Mouse (Mus musculus): ENCODE data around the gene Sik3. TPM values are rescaled to one million over a fixed set of nuclear protein-coding genes. Genes with fewer than 3 reads are reported as not detected.

Sik3 gene
- 10 to 100 TPM; 20.8 to 34.2 TPM for polyA plus RNA-seq (2017; shearing (Covaris generic))

DNA sequence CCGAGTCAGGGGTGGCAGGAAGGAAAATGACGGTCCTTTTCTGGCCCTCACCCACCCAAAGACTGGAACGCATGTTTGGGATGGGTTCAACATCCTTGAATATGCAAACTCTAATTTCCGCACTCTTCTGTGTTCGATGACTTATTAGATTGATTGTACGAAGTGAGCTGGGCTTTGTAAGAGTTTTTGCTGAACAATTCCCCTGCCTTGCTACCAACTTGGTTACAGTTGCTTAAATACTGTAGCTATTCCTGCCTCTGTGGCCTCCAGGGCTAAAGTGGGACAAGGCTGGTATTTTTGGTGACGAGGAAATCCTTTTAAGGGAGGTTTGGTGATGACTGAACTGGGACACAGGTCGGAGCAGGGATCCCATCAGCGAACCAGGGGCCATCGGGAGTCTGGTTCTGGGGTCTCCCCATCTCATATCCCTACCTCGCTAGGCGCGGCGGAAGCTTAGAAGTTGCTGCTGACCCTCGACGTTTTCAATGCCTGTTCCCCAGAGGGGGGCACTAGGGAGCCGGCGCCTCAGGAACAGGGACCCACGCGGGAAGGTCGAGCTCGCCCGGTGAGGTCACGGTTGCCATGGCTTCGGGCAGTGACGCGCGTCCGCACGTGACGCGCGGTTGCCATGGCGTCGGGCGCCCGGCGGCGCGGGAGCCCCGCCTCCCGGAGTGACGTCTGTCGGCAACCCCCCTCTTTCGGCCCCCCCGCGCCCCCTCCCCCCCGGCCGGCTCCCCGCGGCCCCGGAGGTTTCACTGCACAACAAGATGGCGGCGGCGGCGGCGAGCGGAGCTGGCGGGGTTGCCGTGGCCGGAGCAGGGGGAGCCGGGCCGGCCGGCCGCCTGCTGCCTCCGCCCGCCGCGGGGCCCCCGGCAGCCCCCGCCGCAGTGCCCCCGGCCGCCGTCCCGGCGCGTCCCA, at the start of gene Sik3, which contains the start of gene Pafah1b2:
TSS of gene Sik3 (plus strand) at position 730 of the 918 bp plus-strand sequence.
TSS of gene Pafah1b2 (minus strand) at position 600 of the 918 bp plus-strand sequence.

GRCm38 (mm10) chr9:46228491-46228890, 215.9 kb downstream of the Sik3 start, which contains the start of gene Apoa1:
Apoa1 (plus strand) TSS chr9:46228580.

GRCm38 (mm10) chr9:46235596-46235648, 222.8 kb downstream of the Sik3 start, which contains the start of gene Apoc3:
Apoc3 (minus strand) TSS chr9:46235636.

DNA sequence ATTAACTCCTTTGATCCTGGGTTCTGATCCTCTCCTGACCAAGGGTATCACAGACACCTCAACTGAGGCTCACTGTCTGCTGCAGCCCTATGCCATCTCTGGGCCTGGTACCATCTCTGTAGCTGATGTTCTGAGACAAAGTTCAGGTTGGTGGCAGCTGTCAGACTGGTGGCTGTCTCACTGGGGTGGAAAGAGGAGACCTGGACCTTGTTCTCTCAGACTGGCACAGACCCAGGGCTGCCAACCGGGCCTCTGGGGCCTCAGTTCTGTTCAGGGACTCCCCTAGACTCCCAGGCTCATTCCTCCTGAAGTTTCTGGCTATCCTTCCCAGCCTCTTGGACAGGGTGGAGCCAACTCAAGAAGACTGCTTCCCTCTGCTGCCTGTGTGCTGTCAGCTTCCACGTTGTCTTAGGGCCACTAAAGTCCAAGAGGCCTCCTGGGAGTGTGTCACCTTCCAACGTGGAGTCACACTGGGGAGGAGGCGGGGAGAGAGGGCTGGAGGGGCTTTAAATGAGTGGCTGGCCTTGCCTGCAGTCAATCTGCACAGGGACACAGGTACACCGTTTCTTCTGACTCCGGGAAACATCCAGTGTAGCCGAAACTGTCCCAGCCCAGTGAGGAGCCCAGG, 228.0 kb downstream of the Sik3 start, which contains the start of gene Apoa4:
TSS of gene Apoa4 (plus strand) at position 171 of the 628 bp plus-strand sequence.

GRCm38 (mm10) chr9:46268343-46268873, 255.8 kb downstream of the Sik3 start, which contains the start of gene Apoa5:
Apoa5 (plus strand) TSS chr9:46268633.

DNA sequence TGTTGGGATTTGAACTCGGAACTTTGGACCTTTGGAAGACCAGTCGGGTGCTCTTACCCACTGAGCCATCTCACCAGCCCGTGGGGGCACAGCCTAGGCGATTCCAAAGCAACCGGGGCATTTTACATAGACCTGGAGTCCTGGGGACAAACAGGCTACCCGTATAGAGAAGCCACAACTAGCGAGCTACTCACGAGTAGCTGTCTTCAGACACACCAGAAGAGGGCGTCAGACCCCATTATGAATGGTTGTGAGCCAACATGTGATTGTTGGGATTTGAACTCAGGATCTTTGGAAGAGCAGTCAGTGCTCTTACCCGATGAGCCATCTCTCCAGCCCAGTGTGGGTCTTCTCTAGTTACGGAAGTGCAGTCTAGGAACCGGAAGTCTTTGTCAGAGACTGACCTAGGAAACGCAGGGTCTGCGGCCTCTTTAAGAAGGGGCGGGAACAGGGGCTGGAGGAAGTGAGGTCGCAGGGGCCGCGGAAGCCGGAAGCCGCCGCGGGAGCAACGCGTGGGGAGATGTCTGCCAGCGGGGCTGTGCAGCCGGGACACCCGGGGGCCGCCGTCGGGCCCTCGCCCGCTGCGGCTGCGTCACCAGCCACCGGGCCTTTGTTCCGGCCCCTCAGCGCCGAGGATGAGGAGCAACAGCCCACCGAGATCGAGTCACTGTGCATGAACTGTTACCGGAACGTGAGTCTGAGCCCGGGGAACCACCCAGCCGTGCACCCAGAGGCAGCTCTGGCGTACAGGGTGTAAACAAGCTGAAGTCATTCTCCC, 260.2 kb downstream of the Sik3 start, which contains the start of gene Zpr1:
TSS of gene Zpr1 (plus strand) at position 388 of the 778 bp plus-strand sequence.

Other genes starting within 250 kb of the Sik3 start
- gene Cep164, start 184.1 kb upstream of the Sik3 start, polyA plus RNA-seq (2017; shearing (Covaris generic)): 10 to 100 TPM; 17.1 TPM
- gene Bace1, start 174.2 kb upstream of the Sik3 start, polyA plus RNA-seq (2017; shearing (Covaris generic)): 1 to 10 TPM; 4.0 to 7.9 TPM
- 10 to 100 TPM; 40.7 to 56.3 TPM for gene Pcsk7, start 106.3 kb upstream of the Sik3 start, polyA plus RNA-seq (2017; shearing (Covaris generic))
- gene Rnf214, start 105.9 kb upstream of the Sik3 start, polyA plus RNA-seq (2017; shearing (Covaris generic)): 10 to 100 TPM; 35.3 to 38.2 TPM
- 1 to 10 TPM; 1.6 to 3.6 TPM for gene Tagln, start 76.8 kb upstream of the Sik3 start, polyA plus RNA-seq (2017; shearing (Covaris generic))
- gene Sidt2, start 57.6 kb upstream of the Sik3 start, polyA plus RNA-seq (2017; shearing (Covaris generic)): 100 to 1,000 TPM; 190 to 213 TPM
- 10 to 100 TPM; 80.7 to 82.9 TPM for gene Pafah1b2, start 130 bp upstream of the Sik3 start, polyA plus RNA-seq (2017; shearing (Covaris generic))
- gene Apoa1, start 215.8 kb downstream of the Sik3 start, polyA plus RNA-seq (2017; shearing (Covaris generic)): 1 to 10 TPM in 1 of 2 experiments, not detected in 1; 1.5 TPM
- not detected for gene Apoc3, start 222.8 kb downstream of the Sik3 start, polyA plus RNA-seq (2017; shearing (Covaris generic))
- under 1 TPM in 1 of 2 experiments, not detected in 1; 0.13 TPM for gene Apoa4, start 227.9 kb downstream of the Sik3 start, polyA plus RNA-seq (2017; shearing (Covaris generic))